Mouse (Mus musculus): ENCODE measurements around the gene Lgals12. TPM values are rescaled to one million over a fixed set of nuclear protein-coding genes. Genes with fewer than 3 reads are reported as not detected.

Lgals12 gene
- polyA plus RNA-seq, 1 experiment: 0.31 TPM

- H3K36me3 ChIP-seq (ENCODE audit: control insufficient read depth, insufficient read depth): peaks cover 19% of the 10 kb centered on the region
- H3K79me2 ChIP-seq (ENCODE audit: control insufficient read depth, insufficient read depth): no peaks in the 10 kb centered on the region
- TF ChIP-seq POLR2A (IDR thresholded peaks at IDR 0.05; ENCODE audit: insufficient read length, low read depth) (peak; percentile 29), CEBPB (IDR thresholded peaks at IDR 0.05; ENCODE audit: insufficient read depth, poor library complexity, severe bottlenecking) (peak; percentile 67; the same call in 1 of the 2 replicates), TCF12 (IDR thresholded peaks at IDR 0.05; ENCODE audit: insufficient read depth, poor library complexity, severe bottlenecking) (no peak), MAX (IDR thresholded peaks at IDR 0.05; ENCODE audit: low read depth) (no peak)
- H3K27me3 ChIP-seq (ENCODE audit: control insufficient read depth, insufficient read depth, insufficient read length): no peaks in the 10 kb centered on the region
- peak overlapping the region; percentile 32 for H3K4me3 ChIP-seq
- H3ac ChIP-seq (ENCODE audit: control insufficient read depth, insufficient read length): no peak overlapping the region
- peak overlapping the region; percentile 56 for H3K4me2 ChIP-seq (ENCODE audit: low read depth)
These were observed 30.8 kb downstream of the Lgals12 start for GRCm38 (mm10) chr19:7576180-7576579.

GRCm38 (mm10) chr19:7569650-7570049 is 37.3 kb downstream of the Lgals12 start:
- H3K36me3 ChIP-seq (ENCODE audit: control insufficient read depth, insufficient read depth): no peaks in the 10 kb centered on the region
- H3K27me3 ChIP-seq (ENCODE audit: control insufficient read depth, insufficient read depth, insufficient read length): no peaks in the 10 kb centered on the region
- H3K4me3 ChIP-seq: no peak overlapping the region
- no peak overlapping the region for H3ac ChIP-seq (ENCODE audit: control insufficient read depth, insufficient read length)
- peak overlapping the region; percentile 98 for H3K4me2 ChIP-seq (ENCODE audit: low read depth)
- H3K79me2 ChIP-seq (ENCODE audit: control insufficient read depth, insufficient read depth): peaks cover 4% of the 10 kb centered on the region
- no peak for TF ChIP-seq POLR2A (IDR thresholded peaks at IDR 0.05; ENCODE audit: insufficient read length, low read depth)
- peak in 1 of 3 experiments; percentile 46 for TF ChIP-seq MYOG (IDR thresholded peaks at IDR 0.05; ENCODE audit: control insufficient read depth in 1 of 3, insufficient read depth in 1 of 3, insufficient read length in 2 of 3, low read depth in 2 of 3)
- TF ChIP-seq REST (IDR thresholded peaks at IDR 0.05; ENCODE audit: insufficient read depth, insufficient read length): no peak
- no peak for TF ChIP-seq TCF3 (IDR thresholded peaks at IDR 0.05; ENCODE audit: insufficient read length, low read depth)
- no peak for TF ChIP-seq USF1 (IDR thresholded peaks at IDR 0.05; ENCODE audit: low read depth)
- TF ChIP-seq SRF (IDR thresholded peaks at IDR 0.05; ENCODE audit: control insufficient read depth, insufficient read length, low read depth): no peak
- no peak for TF ChIP-seq POLR2AphosphoS2 (IDR thresholded peaks at IDR 0.05; ENCODE audit: insufficient read length, low read depth)
- no peak for TF ChIP-seq MAX (IDR thresholded peaks at IDR 0.05; ENCODE audit: low read depth)
- peak; percentile 39; the same call in 1 of the 2 replicates for TF ChIP-seq CEBPB (IDR thresholded peaks at IDR 0.05; ENCODE audit: insufficient read depth, poor library complexity, severe bottlenecking)
- TF ChIP-seq MYOD1 (IDR thresholded peaks at IDR 0.05; ENCODE audit: control insufficient read depth in 1 of 3, insufficient read length in 2 of 3, low read depth in 2 of 3): peak in 1 of 3 experiments; percentile 42

- Histone ChIP-seq H3K36me3 (ENCODE audit: control insufficient read depth, insufficient read depth) (no peaks in the 10 kb centered on the region), H3ac (ENCODE audit: control insufficient read depth, insufficient read length) (no peak overlapping the region), H3K27me3 (ENCODE audit: control insufficient read depth, insufficient read depth, insufficient read length) (no peaks in the 10 kb centered on the region), H3K4me2 (ENCODE audit: low read depth) (peak overlapping the region; percentile 98), H3K79me2 (ENCODE audit: control insufficient read depth, insufficient read depth) (peaks cover 4% of the 10 kb centered on the region), H3K4me3 (no peak overlapping the region)
- TF ChIP-seq MYOD1 (IDR thresholded peaks at IDR 0.05; ENCODE audit: control insufficient read depth in 1 of 3, insufficient read length in 2 of 3, low read depth in 2 of 3) (no peak), MAX (IDR thresholded peaks at IDR 0.05; ENCODE audit: low read depth) (no peak), MYOG (IDR thresholded peaks at IDR 0.05; ENCODE audit: control insufficient read depth in 1 of 3, insufficient read depth in 1 of 3, insufficient read length in 2 of 3, low read depth in 2 of 3) (no peak), TCF3 (IDR thresholded peaks at IDR 0.05; ENCODE audit: insufficient read length, low read depth) (no peak), USF1 (IDR thresholded peaks at IDR 0.05; ENCODE audit: low read depth) (no peak), E2F4 (IDR thresholded peaks at IDR 0.05; ENCODE audit: insufficient read depth) (no peak), CEBPB (IDR thresholded peaks at IDR 0.05; ENCODE audit: insufficient read depth, poor library complexity, severe bottlenecking) (no peak)
These were observed 38.6 kb downstream of the Lgals12 start for GRCm38 (mm10) chr19:7568364-7568763.

GRCm38 (mm10) chr19:7566826-7567225 is 40.2 kb downstream of the Lgals12 start:
- H3K4me3 ChIP-seq: no peak overlapping the region
- H3ac ChIP-seq (ENCODE audit: control insufficient read depth, insufficient read length): no peak overlapping the region
- no peaks in the 10 kb centered on the region for H3K36me3 ChIP-seq (ENCODE audit: control insufficient read depth, insufficient read depth)
- TF ChIP-seq CEBPB (IDR thresholded peaks at IDR 0.05; ENCODE audit: insufficient read depth, poor library complexity, severe bottlenecking): no peak
- TF ChIP-seq SRF (IDR thresholded peaks at IDR 0.05; ENCODE audit: control insufficient read depth, insufficient read length, low read depth): no peak
- TF ChIP-seq E2F4 (IDR thresholded peaks at IDR 0.05; ENCODE audit: insufficient read depth): no peak
- no peak for TF ChIP-seq USF1 (IDR thresholded peaks at IDR 0.05; ENCODE audit: low read depth)
- no peak for TF ChIP-seq POLR2A (IDR thresholded peaks at IDR 0.05; ENCODE audit: insufficient read length, low read depth)
- TF ChIP-seq POLR2AphosphoS2 (IDR thresholded peaks at IDR 0.05; ENCODE audit: insufficient read length, low read depth): no peak
- no peak for TF ChIP-seq MYOD1 (IDR thresholded peaks at IDR 0.05; ENCODE audit: control insufficient read depth in 1 of 3, insufficient read length in 2 of 3, low read depth in 2 of 3)
- no peak for TF ChIP-seq TCF3 (IDR thresholded peaks at IDR 0.05; ENCODE audit: insufficient read length, low read depth)
- no peak for TF ChIP-seq MYOG (IDR thresholded peaks at IDR 0.05; ENCODE audit: control insufficient read depth in 1 of 3, insufficient read depth in 1 of 3, insufficient read length in 2 of 3, low read depth in 2 of 3)
- TF ChIP-seq REST (IDR thresholded peaks at IDR 0.05; ENCODE audit: insufficient read depth, insufficient read length): no peak
- TF ChIP-seq MAX (IDR thresholded peaks at IDR 0.05; ENCODE audit: low read depth): no peak
- TF ChIP-seq TCF12 (IDR thresholded peaks at IDR 0.05; ENCODE audit: insufficient read depth, poor library complexity, severe bottlenecking): no peak
- H3K4me2 ChIP-seq (ENCODE audit: low read depth): no peak overlapping the region
- H3K27me3 ChIP-seq (ENCODE audit: control insufficient read depth, insufficient read depth, insufficient read length): no peaks in the 10 kb centered on the region
- H3K79me2 ChIP-seq (ENCODE audit: control insufficient read depth, insufficient read depth): peaks cover 4% of the 10 kb centered on the region

GRCm38 (mm10) chr19:7564457-7564856 is 42.5 kb downstream of the Lgals12 start:
- TF ChIP-seq USF1 (IDR thresholded peaks at IDR 0.05; ENCODE audit: low read depth) (no peak), TCF3 (IDR thresholded peaks at IDR 0.05; ENCODE audit: insufficient read length, low read depth) (no peak), SRF (IDR thresholded peaks at IDR 0.05; ENCODE audit: control insufficient read depth, insufficient read length, low read depth) (no peak), POLR2A (IDR thresholded peaks at IDR 0.05; ENCODE audit: insufficient read length, low read depth) (no peak), E2F4 (IDR thresholded peaks at IDR 0.05; ENCODE audit: insufficient read depth) (no peak), CEBPB (IDR thresholded peaks at IDR 0.05; ENCODE audit: insufficient read depth, poor library complexity, severe bottlenecking) (no peak), REST (IDR thresholded peaks at IDR 0.05; ENCODE audit: insufficient read depth, insufficient read length) (no peak), TCF12 (IDR thresholded peaks at IDR 0.05; ENCODE audit: insufficient read depth, poor library complexity, severe bottlenecking) (no peak), MYOD1 (IDR thresholded peaks at IDR 0.05; ENCODE audit: control insufficient read depth in 1 of 3, insufficient read length in 2 of 3, low read depth in 2 of 3) (no peak), MAX (IDR thresholded peaks at IDR 0.05; ENCODE audit: low read depth) (no peak), POLR2AphosphoS2 (IDR thresholded peaks at IDR 0.05; ENCODE audit: insufficient read length, low read depth) (no peak), MYOG (IDR thresholded peaks at IDR 0.05; ENCODE audit: control insufficient read depth in 1 of 3, insufficient read depth in 1 of 3, insufficient read length in 2 of 3, low read depth in 2 of 3) (no peak)
- peaks cover 4% of the 10 kb centered on the region for H3K79me2 ChIP-seq (ENCODE audit: control insufficient read depth, insufficient read depth)
- H3K4me3 ChIP-seq: no peak overlapping the region
- H3K27me3 ChIP-seq (ENCODE audit: control insufficient read depth, insufficient read depth, insufficient read length): no peaks in the 10 kb centered on the region
- no peak overlapping the region for H3K4me2 ChIP-seq (ENCODE audit: low read depth)
- no peaks in the 10 kb centered on the region for H3K36me3 ChIP-seq (ENCODE audit: control insufficient read depth, insufficient read depth)
- no peak overlapping the region for H3ac ChIP-seq (ENCODE audit: control insufficient read depth, insufficient read length)

All from myocyte (in vitro differentiated cells).